Mouse (Mus musculus) small intestine, adult 2 months (tissue): ENCODE data around the gene Atp11c.

Experiments
- CTCF ChIP-seq: fragments of 200-500 bp; IDR thresholded peaks from 2 replicates; pipeline ENCODE4 v1.5.1; 2012; ENCODE audit warnings: low read depth, mild to moderate bottlenecking, control low read depth, inconsistent platforms, low read length, moderate library complexity, mixed read lengths; ENCODE audit not compliant: insufficient replicate concordance, insufficient read length; ENCODE audit errors: extremely low read depth
- POLR2A ChIP-seq: fragments of 200-500 bp; IDR thresholded peaks from 2 replicates; pipeline ENCODE4 v1.6.1; 2012; ENCODE audit warnings: low read depth, mild to moderate bottlenecking, control low read depth, inconsistent platforms, low read length, moderate library complexity

GRCm38 (mm10) chrX:60178025-60178743 lies 414.3 kb downstream of the Atp11c start:
- TF ChIP-seq CTCF (no peak), POLR2A (no peak)
